Mouse (Mus musculus) MEL (cell line): ENCODE data around the gene Sass6. TPM values are rescaled to one million over a fixed set of nuclear protein-coding genes. Genes with fewer than 3 reads are reported as not detected.
"Not testable (repeated sequence)": the region's sequence is repeated elsewhere in the genome, so short reads cannot be mapped to it uniquely, and the experiment has no call there.

ENCODE experiments used
- DNase-seq: peaks from one replicate; pipeline ENCODE4 v3.0.0; 2011; ENCODE audit warnings: low read depth, low spot score
- H3K27ac ChIP-seq: 2 replicates; pipeline ENCODE4 v1.5.1; 2012; ENCODE audit warnings: low read depth, mild to moderate bottlenecking, control low read depth, low read length, moderate library complexity; ENCODE audit not compliant: control insufficient read depth
- H3K27me3 ChIP-seq, 2 experiments: fragments of 150-350 bp in 1 of 2; sonication (generic) in 1 of 2; 2 replicates each; pipeline ENCODE4 v1.6.1; 2012; ENCODE audit warnings: low read length in 2 of 2, mild to moderate bottlenecking in 2 of 2, improper control_type of control experiment in 1 of 2, moderate library complexity in 1 of 2; ENCODE audit not compliant: insufficient read depth in 2 of 2, control insufficient read depth in 1 of 2
- H3K36me3 ChIP-seq, 2 experiments: 2 replicates each; pipeline ENCODE4 v1.6.1; 2012 to 2014; ENCODE audit warnings: low read length in 2 of 2, improper control_type of control experiment in 1 of 2, inconsistent platforms in 1 of 2, mild to moderate bottlenecking in 1 of 2; ENCODE audit not compliant: insufficient read depth in 2 of 2, control insufficient read depth in 1 of 2
- H3K4me1 ChIP-seq, 2 experiments: fragments of 150-350 bp in 1 of 2; sonication (generic) in 1 of 2; 2 replicates each; pipeline ENCODE4 v1.6.1; 2012; ENCODE audit warnings: low read length in 2 of 2, improper control_type of control experiment in 1 of 2, mild to moderate bottlenecking in 1 of 2; ENCODE audit not compliant: insufficient read depth in 2 of 2, control insufficient read depth in 1 of 2
- H3K4me3 ChIP-seq, 2 experiments: fragments of 150-350 bp in 1 of 2; sonication (generic) in 1 of 2; 2 replicates each; pipeline ENCODE4 v1.5.1; 2012; ENCODE audit warnings: low read depth in 2 of 2, low read length in 2 of 2, mild to moderate bottlenecking in 2 of 2, moderate library complexity in 2 of 2, control low read depth in 1 of 2, improper control_type of control experiment in 1 of 2; ENCODE audit not compliant: control insufficient read depth in 1 of 2, insufficient read depth in 1 of 2
- H3K79me2 ChIP-seq: 2 replicates; pipeline ENCODE4 v1.6.1; 2012; ENCODE audit warnings: mild to moderate bottlenecking, low read length, moderate library complexity; ENCODE audit not compliant: control insufficient read depth, poor library complexity, insufficient read depth
- H3K9ac ChIP-seq: 2 replicates; pipeline ENCODE4 v1.6.1; 2012; ENCODE audit warnings: low read depth, mild to moderate bottlenecking, control low read depth, low read length, moderate library complexity; ENCODE audit not compliant: control insufficient read depth, poor library complexity, severe bottlenecking
- H3K9me3 ChIP-seq: fragments of 150-350 bp; sonication (generic); replicated peaks from 2 replicates; pipeline ENCODE4 v1.6.1; 2012; ENCODE audit warnings: mild to moderate bottlenecking, low read length, improper control_type of control experiment, moderate library complexity; ENCODE audit not compliant: insufficient read depth
- BHLHE40 ChIP-seq: IDR thresholded peaks from 2 replicates; pipeline ENCODE4 v1.6.1; 2012; ENCODE audit warnings: low read depth, mild to moderate bottlenecking, inconsistent platforms, low read length, improper control_type of control experiment, borderline replicate concordance
- CHD1 ChIP-seq: IDR thresholded peaks from 2 replicates; pipeline ENCODE4 v1.6.1; 2012; ENCODE audit warnings: low read depth, mild to moderate bottlenecking, inconsistent platforms, low read length, improper control_type of control experiment
- EP300 ChIP-seq, 2 experiments: IDR thresholded peaks; 2 replicates each; pipeline ENCODE4 v1.6.1; 2011; ENCODE audit warnings: improper control_type of control experiment in 2 of 2, low read length in 2 of 2, low read depth in 1 of 2, mild to moderate bottlenecking in 1 of 2
- ETS1 ChIP-seq: IDR thresholded peaks from 2 replicates; pipeline ENCODE4 v1.6.1; 2012; ENCODE audit warnings: low read depth, mild to moderate bottlenecking, inconsistent platforms, low read length, improper control_type of control experiment, moderate library complexity
- GABPA ChIP-seq: IDR thresholded peaks from 2 replicates; pipeline ENCODE4 v1.6.1; 2012; ENCODE audit warnings: low read depth, mild to moderate bottlenecking, inconsistent platforms, low read length, improper control_type of control experiment, moderate library complexity
- GATA1 ChIP-seq: IDR thresholded peaks from 2 replicates; pipeline ENCODE4 v1.6.1; 2011; ENCODE audit warnings: low read depth, low read length, improper control_type of control experiment
- HCFC1 ChIP-seq: IDR thresholded peaks from 2 replicates; pipeline ENCODE4 v1.6.1; 2012; ENCODE audit warnings: low read depth, mild to moderate bottlenecking, inconsistent platforms, low read length, improper control_type of control experiment, moderate library complexity
- MAX ChIP-seq: IDR thresholded peaks from 2 replicates; pipeline ENCODE4 v1.6.1; 2011; ENCODE audit warnings: low read length, improper control_type of control experiment
- MAZ ChIP-seq: IDR thresholded peaks from 2 replicates; pipeline ENCODE4 v1.6.1; 2012; ENCODE audit warnings: low read depth, mild to moderate bottlenecking, inconsistent platforms, low read length, improper control_type of control experiment
- POLR2A ChIP-seq, 2 experiments: IDR thresholded peaks; 2 replicates each; pipeline ENCODE4 v1.6.1; 2011 to 2012; ENCODE audit warnings: low read length in 2 of 2, mild to moderate bottlenecking in 2 of 2, control low read depth in 1 of 2, improper control_type of control experiment in 1 of 2, low read depth in 1 of 2, moderate library complexity in 1 of 2; ENCODE audit not compliant: control insufficient read depth in 1 of 2, insufficient read depth in 1 of 2, poor library complexity in 1 of 2
- TBP ChIP-seq: IDR thresholded peaks from 2 replicates; pipeline ENCODE4 v1.8.0; 2011; ENCODE audit warnings: low read depth, low read length, improper control_type of control experiment
- UBTF ChIP-seq: IDR thresholded peaks from 2 replicates; pipeline ENCODE4 v1.6.1; 2012; ENCODE audit warnings: low read depth, mild to moderate bottlenecking, inconsistent platforms, low read length, improper control_type of control experiment, moderate library complexity, borderline replicate concordance; ENCODE audit not compliant: insufficient read depth
- polyA plus RNA-seq, 2 experiments: library from polyadenylated mRNA; stranded (reverse) in 1 of 2; unstranded in 1 of 2; fragments of >175 nt in 1 of 2; fragments of >200 nt in 1 of 2; gene quantifications; 2 replicates each; pipeline versions ENCODE4 v1.2.1 to v1.2.4; 2012; ENCODE audit warnings: low replicate concordance in 2 of 2, low read depth in 1 of 2; ENCODE audit not compliant: insufficient read length in 2 of 2, insufficient read depth in 1 of 2, missing spikeins in 1 of 2
- total RNA-seq: library from RNA; depleted of rRNA; stranded (reverse); fragments of 300-350 nt; gene quantifications from 2 replicates; pipeline ENCODE4 v1.2.3, GENCODE M21; 2012; rRNA removed

Sass6 gene
- total and polyA plus RNA-seq, 3 experiments: 8.5 to 15.4 TPM; not detected in 1

- TF ChIP-seq MAZ: no peak
- no peak for TF ChIP-seq BHLHE40
- no peak for TF ChIP-seq EP300 (IDR thresholded peaks at IDR 0.05; ENCODE audit: low read depth in 1 of 2, low read length in 2 of 2)
- TF ChIP-seq HCFC1: peak; percentile 76
- TF ChIP-seq UBTF: no peak; the same call in 1 of the 2 replicates
- TF ChIP-seq GATA1: no peak
- TF ChIP-seq MAX: no peak
- no peak for TF ChIP-seq CHD1
- no peak for TF ChIP-seq GABPA
- TF ChIP-seq ETS1: no peak
- peak; percentile 45; the same call in 1 of the 2 replicates for TF ChIP-seq TBP
- TF ChIP-seq POLR2A (IDR thresholded peaks at IDR 0.05; ENCODE audit: control insufficient read depth in 1 of 2, insufficient read depth in 1 of 2, low read depth in 1 of 2, low read length in 2 of 2, poor library complexity in 1 of 2): peak; percentile 92 to 98
Observed at GRCm38 (mm10) chr3:116662463-116662863, 67.7 kb downstream of the Sass6 start, which contains the start of gene Mfsd14a (continued).

GRCm38 (mm10) chr3:116664281-116664680, 69.5 kb downstream of the Sass6 start:
- peaks cover 29% of the 10 kb centered on the region for H3K79me2 ChIP-seq
- not testable (repeated sequence) for H3K27ac ChIP-seq, H3K27me3 ChIP-seq, H3K4me3 ChIP-seq, H3K9me3 ChIP-seq, DNase-seq, H3K9ac ChIP-seq
- H3K36me3 ChIP-seq: peaks cover 0 to 14% of the 10 kb centered on the region in 2 experiments; a peak in 3 of 4 replicates
- peaks cover 2 to 19% of the 10 kb centered on the region in 2 experiments; a peak in 2 of 4 replicates for H3K4me1 ChIP-seq

Other genes starting within 250 kb of the Sass6 start
- gene Cdc14a, start 170.9 kb upstream of the Sass6 start, total RNA-seq: 2.6 and 2.7 TPM in 2 replicates
- 1 to 10 TPM in 1 of 2 experiments, not detected in 1; 5.9 TPM for gene Cdc14a, start 170.9 kb upstream of the Sass6 start, polyA plus RNA-seq
- gene Rtca, start 86.8 kb upstream of the Sass6 start, total RNA-seq: 68.3 and 72.9 TPM in 2 replicates
- 100 to 1,000 TPM in 1 of 2 experiments, 10 to 100 TPM in 1; 68.6 to 307 TPM for gene Rtca, start 86.8 kb upstream of the Sass6 start, polyA plus RNA-seq
- 12.7 and 15.3 TPM in 2 replicates for gene Dbt, start 81.9 kb upstream of the Sass6 start, total RNA-seq
- 10 to 100 TPM in 1 of 2 experiments, not detected in 1; 13.2 TPM for gene Dbt, start 81.9 kb upstream of the Sass6 start, polyA plus RNA-seq
- gene Lrrc39, start 32.0 kb upstream of the Sass6 start, total RNA-seq: 0.39 and 0.65 TPM in 2 replicates
- gene Lrrc39, start 32.0 kb upstream of the Sass6 start, polyA plus RNA-seq: under 1 TPM in 1 of 2 experiments, not detected in 1; 0.40 TPM
- gene Trmt13, start 19.6 kb downstream of the Sass6 start, total RNA-seq: 10.2 and 15.5 TPM in 2 replicates
- gene Trmt13, start 19.6 kb downstream of the Sass6 start, polyA plus RNA-seq: 10 to 100 TPM in 1 of 2 experiments, not detected in 1; 12.0 TPM
- 36.8 and 39.2 TPM in 2 replicates for gene Mfsd14a, start 67.7 kb downstream of the Sass6 start, total RNA-seq
- gene Mfsd14a, start 67.7 kb downstream of the Sass6 start, polyA plus RNA-seq: 100 to 1,000 TPM in 1 of 2 experiments, 10 to 100 TPM in 1; 45.9 to 111 TPM
- gene Gm43191, start 86.3 kb downstream of the Sass6 start, total RNA-seq: 0.39 and 1.0 TPM in 2 replicates
- gene Gm43191, start 86.3 kb downstream of the Sass6 start, polyA plus RNA-seq: not detected
- 16.7 and 20.3 TPM in 2 replicates for gene Slc35a3, start 117.8 kb downstream of the Sass6 start, total RNA-seq
- 10 to 100 TPM in 1 of 2 experiments, not detected in 1; 19.2 TPM for gene Slc35a3, start 117.8 kb downstream of the Sass6 start, polyA plus RNA-seq
- gene Agl, start 213.2 kb downstream of the Sass6 start, total RNA-seq: 4.6 and 5.6 TPM in 2 replicates
- 10 to 100 TPM; 11.9 to 21.1 TPM for gene Agl, start 213.2 kb downstream of the Sass6 start, polyA plus RNA-seq